Mouse (Mus musculus) heart, embryonic 12.5 days (tissue): ENCODE results near the gene Plagl2. TPM values are rescaled to one million over a fixed set of nuclear protein-coding genes. Genes with fewer than 3 reads are reported as not detected.
A peak's percentile ranks its signal among the peaks of the same experiment; 100 is the strongest.

Source experiments
- ATAC-seq: fragments of 200-750 bp; cut with Nextera tagmentation; 2 replicates; pipeline ENCODE4 v1.8.0; 2017; ENCODE audit warnings: moderate TSS enrichment, moderate library complexity; ENCODE audit not compliant: insufficient number of reproducible peaks, low FRiP score
- H3K27ac ChIP-seq: fragments of 300-500 bp; sonication (generic); 2 replicates; pipeline ENCODE4 v1.5.1; 2016; ENCODE audit warnings: mild to moderate bottlenecking, moderate library complexity; ENCODE audit not compliant: poor library complexity, severe bottlenecking
- H3K27me3 ChIP-seq: fragments of 300-500 bp; sonication (generic); replicated peaks from 2 replicates; pipeline ENCODE4 v1.6.1; 2016; ENCODE audit warnings: mild to moderate bottlenecking, moderate library complexity
- H3K36me3 ChIP-seq: fragments of 300-500 bp; sonication (generic); 2 replicates; pipeline ENCODE4 v1.6.1; 2016; ENCODE audit warnings: mild to moderate bottlenecking, moderate library complexity
- H3K4me1 ChIP-seq: fragments of 300-500 bp; sonication (generic); replicated peaks from 2 replicates; pipeline ENCODE4 v1.6.1; 2016; ENCODE audit warnings: mild to moderate bottlenecking
- H3K4me2 ChIP-seq: fragments of 300-500 bp; sonication (generic); 2 replicates; pipeline ENCODE4 v1.6.1; 2016; ENCODE audit warnings: mild to moderate bottlenecking, moderate library complexity
- H3K4me3 ChIP-seq: fragments of 300-500 bp; sonication (generic); 2 replicates; pipeline ENCODE4 v1.5.1; 2016; ENCODE audit warnings: mild to moderate bottlenecking
- H3K9ac ChIP-seq: fragments of 300-500 bp; sonication (generic); 2 replicates; pipeline ENCODE4 v1.6.1; 2016; ENCODE audit warnings: mild to moderate bottlenecking, moderate library complexity
- H3K9me3 ChIP-seq: fragments of 300-500 bp; sonication (generic); replicated peaks from 2 replicates; pipeline ENCODE4 v1.6.1; 2016; ENCODE audit warnings: mild to moderate bottlenecking, moderate library complexity
- WGBS: fragments of 180-500 bp; shearing (Covaris S2); methylation state at CpG from one replicate; pipeline ENCODE4 v1.1.7; 2016; 5-methylcytosine and 5-hydroxymethylcytosine counted together
- polyA plus RNA-seq: library from polyadenylated mRNA; unstranded; fragments of >200 nt; fragmentation: Nextera tagmentation; extraction: Ambion mirVana; gene quantifications from 2 replicates; pipeline ENCODE4 v1.2.1, GENCODE M21; 2016

Plagl2 gene
- polyA plus RNA-seq, 1 experiment from 2014 or later: 20.2 TPM

DNA sequence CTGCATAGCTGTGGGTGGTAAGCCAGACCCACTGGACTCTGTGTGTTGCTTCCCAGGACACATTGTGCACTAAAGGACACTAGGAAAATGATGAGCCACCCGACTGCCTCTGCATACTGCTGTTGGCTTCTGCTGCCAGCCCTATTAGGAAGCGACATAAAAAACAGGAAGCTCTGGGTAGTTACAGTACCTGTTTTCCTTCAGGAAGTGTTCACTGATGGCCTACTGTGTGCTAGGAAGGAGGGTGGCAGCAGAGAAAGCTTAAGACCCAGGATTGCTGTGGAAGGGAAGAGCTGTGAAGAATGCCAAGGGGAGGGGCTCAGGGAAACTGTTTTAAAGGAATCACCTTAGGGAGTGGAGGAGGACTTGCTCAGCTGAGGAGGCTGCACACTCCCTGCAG is 26.1 kb upstream of the Plagl2 start:
- peaks cover 43% of the 10 kb centered on the region for H3K36me3 ChIP-seq
- WGBS: 82% methylated on average over 2 of the region's 2 CpGs
- no peak overlapping the region for H3K4me2 ChIP-seq
- no peak overlapping the region for H3K27ac ChIP-seq
- peaks cover 4% of the 10 kb centered on the region for H3K4me1 ChIP-seq
- H3K9ac ChIP-seq: no peak overlapping the region
- H3K4me3 ChIP-seq: no peak overlapping the region
- ATAC-seq: no peak
- no peaks in the 10 kb centered on the region for H3K27me3 ChIP-seq
- H3K9me3 ChIP-seq: no peaks in the 10 kb centered on the region

DNA sequence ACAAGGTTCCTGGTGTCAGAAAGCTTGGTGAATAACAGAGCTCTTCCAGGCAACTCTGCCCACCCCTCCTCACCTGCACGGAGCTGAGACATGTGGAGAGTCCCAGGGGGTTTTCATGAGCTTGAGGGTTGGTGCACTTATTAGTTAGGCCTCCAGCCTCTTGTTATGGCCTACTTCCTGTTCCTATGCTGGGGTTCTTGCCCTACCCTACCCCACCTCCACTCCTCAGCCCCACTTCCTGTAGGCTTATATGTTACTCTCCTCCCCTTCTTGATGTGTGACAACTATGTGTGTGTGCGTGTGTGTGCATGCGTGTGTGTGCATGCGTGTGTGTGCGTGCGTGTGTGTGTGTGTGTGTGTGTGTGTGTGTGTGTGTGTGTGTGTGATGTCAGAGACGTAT is 21.8 kb upstream of the Plagl2 start:
- Histone ChIP-seq H3K4me2 (no peak overlapping the region), H3K4me1 (peaks cover 21% of the 10 kb centered on the region), H3K36me3 (peaks cover 66% of the 10 kb centered on the region), H3K27ac (no peak overlapping the region), H3K9me3 (no peaks in the 10 kb centered on the region), H3K4me3 (no peak overlapping the region), H3K9ac (no peak overlapping the region), H3K27me3 (no peaks in the 10 kb centered on the region)
- 87% methylated on average over 5 of the region's 7 CpGs for WGBS
- ATAC-seq: no peak

DNA sequence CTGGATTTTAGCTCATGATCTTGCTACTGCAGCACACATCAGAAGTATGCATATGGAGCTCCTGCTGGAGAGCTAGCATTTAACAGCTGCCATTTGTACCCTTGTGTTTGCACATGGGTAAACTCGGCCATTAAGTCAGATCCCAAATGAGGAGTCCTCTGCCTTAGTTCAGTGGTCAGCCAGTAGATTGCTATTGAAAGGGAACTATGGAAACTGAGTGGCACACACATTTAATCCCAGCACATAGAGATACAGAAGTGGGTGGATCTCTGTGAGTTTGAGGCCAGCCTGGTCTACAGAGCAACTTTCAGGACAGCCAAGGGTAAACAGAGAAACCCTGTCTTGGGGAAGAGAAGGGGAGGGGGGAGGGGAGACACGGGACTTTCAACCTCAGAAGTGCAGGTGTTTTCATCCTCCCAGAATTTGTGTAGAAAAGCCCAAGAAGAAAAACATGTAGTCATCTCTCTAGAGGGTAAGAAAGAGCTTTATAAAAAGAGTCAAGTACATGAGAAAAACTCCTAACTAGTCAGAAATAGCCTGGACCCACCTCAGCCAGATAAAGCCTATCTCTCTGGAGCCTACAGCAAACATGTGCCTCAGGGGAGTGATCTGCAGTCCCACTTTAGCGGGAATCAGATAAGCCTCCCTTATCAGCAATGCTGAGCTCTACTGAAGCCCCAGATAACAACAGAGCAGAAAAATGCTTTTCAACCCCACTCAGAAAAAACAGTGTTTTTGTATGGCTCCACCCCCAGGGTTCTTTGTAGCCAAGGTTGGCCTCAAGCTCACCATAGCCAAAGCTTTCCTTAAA is 18.8 kb upstream of the Plagl2 start:
- H3K4me1 ChIP-seq: peaks cover 21% of the 10 kb centered on the region
- 17% methylated on average over 3 of the region's 3 CpGs for WGBS
- no peak overlapping the region for H3K9ac ChIP-seq
- no peaks in the 10 kb centered on the region for H3K9me3 ChIP-seq
- H3K4me3 ChIP-seq: no peak overlapping the region
- peaks cover 49% of the 10 kb centered on the region for H3K36me3 ChIP-seq
- no peak overlapping the region for H3K4me2 ChIP-seq
- no peaks in the 10 kb centered on the region for H3K27me3 ChIP-seq
- no peak for ATAC-seq
- no peak overlapping the region for H3K27ac ChIP-seq

DNA sequence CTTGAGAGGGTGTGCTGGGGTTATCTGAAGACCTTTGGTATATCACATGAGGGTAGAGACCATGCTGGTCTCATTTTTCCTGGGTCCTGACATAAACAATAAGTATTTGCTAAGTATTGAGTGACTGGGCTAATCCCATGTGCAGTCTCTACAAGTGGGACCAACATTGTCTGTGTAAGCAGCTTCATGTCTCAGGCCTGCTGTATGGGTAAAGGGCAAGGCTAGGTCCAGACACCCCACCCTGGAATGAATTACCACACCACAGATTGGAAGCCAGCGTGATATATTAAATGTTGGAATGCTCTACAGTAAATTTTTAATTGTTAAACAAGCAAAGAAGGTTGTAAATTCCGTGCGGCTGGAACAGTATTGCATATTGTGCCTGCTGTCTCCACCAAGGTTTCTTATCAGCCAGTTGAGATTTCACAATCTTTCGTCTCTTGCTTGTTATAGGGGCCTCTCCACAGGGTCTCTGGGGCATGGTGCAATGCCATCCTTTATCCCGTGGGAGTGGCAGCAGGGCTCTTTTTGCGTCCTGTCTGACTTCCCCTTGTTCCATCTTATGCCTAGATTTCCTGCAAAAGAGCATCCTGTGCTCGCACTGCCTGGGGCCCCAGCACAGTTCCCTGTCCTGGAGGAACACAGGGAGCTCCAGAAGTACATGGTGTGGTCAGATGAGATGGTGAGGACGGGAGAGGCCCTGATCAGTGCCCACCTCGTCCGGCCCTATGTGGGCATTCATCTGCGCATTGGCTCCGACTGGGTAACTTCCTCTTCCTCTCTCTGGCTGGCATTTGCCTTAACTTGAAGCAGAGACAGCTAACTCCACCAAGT is 18.0 kb upstream of the Plagl2 start:
- H3K9ac ChIP-seq: no peak overlapping the region
- WGBS: 49% methylated on average over 12 of the region's 12 CpGs
- peaks cover 21% of the 10 kb centered on the region for H3K4me1 ChIP-seq
- H3K9me3 ChIP-seq: no peaks in the 10 kb centered on the region
- H3K36me3 ChIP-seq: peaks cover 44% of the 10 kb centered on the region
- no peaks in the 10 kb centered on the region for H3K27me3 ChIP-seq
- ATAC-seq: no peak
- no peak overlapping the region for H3K4me2 ChIP-seq
- no peak overlapping the region for H3K27ac ChIP-seq
- no peak overlapping the region for H3K4me3 ChIP-seq

DNA sequence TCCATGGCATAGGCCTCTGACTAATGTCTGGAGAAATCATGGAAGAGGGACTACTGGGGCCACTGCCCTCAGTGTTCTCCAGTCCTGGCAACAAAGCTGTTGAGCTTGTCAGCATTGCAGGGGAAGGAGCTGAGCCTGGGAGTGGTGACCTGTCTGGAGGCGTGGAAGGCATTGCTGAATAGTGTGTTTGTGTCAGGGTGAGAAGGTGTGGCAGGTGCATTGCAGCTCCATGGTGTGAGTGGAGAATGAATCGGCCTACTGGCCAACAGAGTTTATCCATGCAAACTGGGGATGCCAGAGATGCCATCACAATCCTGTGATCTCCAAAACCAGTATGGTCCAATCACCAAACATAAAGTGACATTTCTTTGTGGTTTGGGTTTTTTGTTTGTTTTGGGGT is 15.4 kb upstream of the Plagl2 start:
- Histone ChIP-seq H3K36me3 (peaks cover 34% of the 10 kb centered on the region), H3K4me2 (no peak overlapping the region), H3K9me3 (no peaks in the 10 kb centered on the region), H3K4me3 (no peak overlapping the region), H3K4me1 (peaks cover 21% of the 10 kb centered on the region), H3K9ac (no peak overlapping the region), H3K27ac (no peak overlapping the region), H3K27me3 (no peaks in the 10 kb centered on the region)
- WGBS: 73% methylated on average over 2 of the region's 2 CpGs
- ATAC-seq: no peak

- no peak for ATAC-seq
- no peak overlapping the region for H3K4me3 ChIP-seq
- H3K4me1 ChIP-seq: no peaks in the 10 kb centered on the region
- 83% methylated on average over 5 of the region's 5 CpGs for WGBS
- peaks cover 60% of the 10 kb centered on the region for H3K36me3 ChIP-seq
- H3K4me2 ChIP-seq: no peak overlapping the region
- H3K9me3 ChIP-seq: no peaks in the 10 kb centered on the region
- no peak overlapping the region for H3K9ac ChIP-seq
- no peaks in the 10 kb centered on the region for H3K27me3 ChIP-seq
- H3K27ac ChIP-seq: no peak overlapping the region
Measured at GRCm38 (mm10) chr2:153249751-153250150, 8.5 kb upstream of the Plagl2 start.

GRCm38 (mm10) chr2:153242156-153242555 is 930 bp upstream of the Plagl2 start:
- Histone ChIP-seq H3K4me2 (peak overlapping the region; percentile 90), H3K27ac (no peak overlapping the region), H3K9me3 (no peaks in the 10 kb centered on the region), H3K27me3 (no peaks in the 10 kb centered on the region), H3K4me1 (peaks cover 37% of the 10 kb centered on the region), H3K4me3 (peak overlapping the region; percentile 65), H3K9ac (peak overlapping the region; percentile 89), H3K36me3 (peaks cover 27% of the 10 kb centered on the region; the same call in 1 of the 2 replicates)
- no peak for ATAC-seq
- 60% methylated on average over 6 of the region's 6 CpGs for WGBS

- Histone ChIP-seq H3K27ac (peak overlapping the region; percentile 84), H3K9me3 (no peaks in the 10 kb centered on the region), H3K4me3 (peak overlapping the region; percentile 65), H3K27me3 (no peaks in the 10 kb centered on the region), H3K4me1 (peaks cover 42% of the 10 kb centered on the region), H3K9ac (peak overlapping the region; percentile 89), H3K4me2 (peak overlapping the region; percentile 90), H3K36me3 (peaks cover 31% of the 10 kb centered on the region)
- under 1% methylated on average over 33 of the region's 33 CpGs for WGBS
- peak; percentile 69 for ATAC-seq
Measured at GRCm38 (mm10) chr2:153240701-153241235, 458 bp downstream of the Plagl2 start.

GRCm38 (mm10) chr2:153239860-153240480 is 1.3 kb downstream of the Plagl2 start:
- WGBS: 3% methylated on average over 22 of the region's 22 CpGs
- peaks cover 31% of the 10 kb centered on the region for H3K36me3 ChIP-seq
- peak overlapping the region; percentile 90 for H3K4me2 ChIP-seq
- peak overlapping the region; percentile 84 for H3K27ac ChIP-seq
- H3K9me3 ChIP-seq: no peaks in the 10 kb centered on the region
- ATAC-seq: no peak
- peaks cover 42% of the 10 kb centered on the region for H3K4me1 ChIP-seq
- no peaks in the 10 kb centered on the region for H3K27me3 ChIP-seq
- peak overlapping the region; percentile 65 for H3K4me3 ChIP-seq
- peak overlapping the region; percentile 89 for H3K9ac ChIP-seq

GRCm38 (mm10) chr2:153239021-153239859 is 2.0 kb downstream of the Plagl2 start:
- no peaks in the 10 kb centered on the region for H3K27me3 ChIP-seq
- 42% methylated on average over 7 of the region's 7 CpGs for WGBS
- H3K4me1 ChIP-seq: peaks cover 42% of the 10 kb centered on the region
- H3K36me3 ChIP-seq: peaks cover 32% of the 10 kb centered on the region
- H3K9me3 ChIP-seq: no peaks in the 10 kb centered on the region
- no peak for ATAC-seq
- peak overlapping the region; percentile 89 for H3K9ac ChIP-seq
- peak overlapping the region; percentile 84 for H3K27ac ChIP-seq
- peak overlapping the region; percentile 65 for H3K4me3 ChIP-seq
- H3K4me2 ChIP-seq: peak overlapping the region; percentile 90
